Mouse (Mus musculus) ovary, adult 10 weeks (tissue): ENCODE data around the gene Cldn4. TPM values are rescaled to one million over a fixed set of nuclear protein-coding genes. Genes with fewer than 3 reads are reported as not detected.

ENCODE experiments used
- polyA plus RNA-seq: library from polyadenylated mRNA; stranded (reverse); fragments of 350-450 nt; fragmentation: Illumina TruSeq; extraction: RNeasy Lipid Tissue Mini Kit (QIAGEN cat#74804); gene quantifications from one replicate; pipeline ENCODE4 v1.2.3, GENCODE M21; 2014

The Cldn4 gene
- not detected for polyA plus RNA-seq

DNA sequence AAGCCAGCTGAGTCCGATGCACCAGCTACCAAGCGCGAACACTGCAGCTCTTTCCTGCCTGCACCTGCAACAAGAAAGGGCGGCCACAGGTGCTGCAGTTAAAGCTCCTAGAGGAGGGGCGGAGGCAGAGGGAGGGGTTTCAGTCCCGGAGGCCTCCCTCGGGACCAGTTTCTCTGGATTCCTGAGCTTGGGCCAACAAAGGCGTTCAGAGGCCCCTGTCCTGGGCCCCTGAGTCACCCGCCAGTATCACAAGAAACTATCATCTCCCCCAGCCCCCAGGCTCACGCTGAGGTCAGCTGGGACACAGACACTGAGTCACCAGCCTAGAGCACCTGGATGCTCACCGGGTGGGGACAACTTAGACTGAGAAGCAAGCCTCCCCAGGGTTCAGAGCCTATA lies at the start of gene Cldn4:
TSS of gene Cldn4 (minus strand) at position 78 of the 399 bp plus-strand sequence.

DNA sequence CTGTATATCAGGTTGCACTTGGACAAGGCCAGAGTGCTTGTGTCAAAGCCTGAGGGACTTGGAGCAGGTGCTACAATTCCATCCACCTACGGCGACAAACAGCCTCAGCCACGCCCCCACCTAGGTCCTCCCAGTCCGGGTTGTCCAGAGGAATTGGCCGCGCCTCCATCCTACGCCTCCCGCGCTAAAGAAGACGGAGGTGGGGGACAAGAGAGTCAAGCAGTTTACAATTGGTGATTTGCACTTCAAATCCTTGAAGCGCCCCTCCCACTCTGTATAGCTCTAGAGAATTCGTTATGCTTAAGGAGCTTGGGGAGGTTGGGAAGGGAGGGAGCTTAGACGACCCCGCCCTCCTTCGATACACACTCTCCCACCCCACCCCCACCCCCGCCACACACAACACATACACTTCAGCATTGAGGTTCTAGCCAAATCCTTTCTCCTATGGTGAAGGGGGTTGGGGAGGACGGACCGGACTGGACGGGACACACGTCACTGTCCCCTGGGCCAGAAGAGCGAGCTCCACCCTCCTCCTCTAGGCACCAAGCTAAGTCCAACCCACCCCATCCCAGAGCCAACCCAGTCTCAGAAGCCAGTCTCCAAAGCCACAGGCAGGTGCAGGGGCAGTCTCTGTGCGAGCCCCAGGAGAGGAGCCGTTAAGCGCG lies 39.0 kb upstream of the Cldn4 start, which contains the start of gene Cldn3:
TSS of gene Cldn3 (plus strand) at position 582 of the 665 bp plus-strand sequence.

DNA sequence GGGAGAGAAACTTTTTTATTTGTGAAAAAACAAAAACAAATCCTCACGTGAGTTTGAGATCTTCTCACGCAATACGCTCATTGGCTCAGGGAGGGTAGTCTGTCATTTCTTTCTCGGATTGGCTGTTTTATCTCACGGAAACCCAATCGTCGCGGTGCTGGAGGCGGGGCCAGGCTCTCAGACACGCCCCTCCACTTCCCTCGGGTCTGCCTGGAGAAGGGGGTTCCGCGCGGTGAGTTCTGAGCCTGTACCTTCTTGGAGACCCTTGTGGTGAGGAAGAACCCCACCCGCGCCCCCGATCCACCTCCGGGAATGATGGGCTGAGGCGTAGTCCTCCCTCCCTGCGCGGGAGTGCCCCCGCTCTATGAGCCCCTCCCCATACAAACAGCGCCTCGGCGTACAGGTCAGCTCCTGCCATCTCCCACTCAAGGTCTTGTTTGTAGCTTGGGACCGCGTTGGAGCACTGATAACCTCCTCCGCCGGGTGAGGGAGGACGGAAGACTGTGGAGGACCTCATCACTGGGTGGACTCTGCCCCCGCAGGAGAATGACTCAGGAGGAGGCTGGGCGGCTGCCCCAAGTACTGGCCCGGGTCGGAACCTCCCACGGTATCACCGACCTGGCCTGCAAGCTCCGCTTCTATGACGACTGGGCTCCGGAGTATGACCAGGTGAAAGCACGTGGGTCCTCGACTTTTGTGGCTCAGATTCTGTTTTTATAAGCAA lies 14.4 kb downstream of the Cldn4 start, which contains the start of gene Mettl27:
TSS of gene Mettl27 (plus strand) at position 190 of the 724 bp plus-strand sequence.

DNA sequence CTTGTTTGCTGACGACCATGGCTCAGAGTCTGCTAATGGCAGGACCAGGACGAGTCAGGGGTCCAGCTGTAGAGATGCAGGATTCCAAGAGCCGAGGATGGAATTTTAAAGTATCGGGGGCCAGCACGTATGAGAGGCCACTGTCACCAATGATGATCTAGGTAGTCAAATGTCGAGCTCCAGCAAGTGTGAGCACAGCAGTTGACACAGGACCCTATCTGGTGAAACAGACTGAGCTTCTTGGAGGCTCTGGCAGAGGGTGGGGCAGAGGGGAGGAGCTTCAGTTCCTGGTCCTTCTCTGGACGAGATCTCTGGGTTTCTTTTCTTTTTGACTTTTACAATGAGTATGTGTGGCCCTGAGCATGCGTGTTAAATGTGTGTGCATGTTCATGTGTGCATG lies 31.4 kb downstream of the Cldn4 start, which contains the start of gene Cldn13:
TSS of gene Cldn13 (minus strand) at position 216 of the 400 bp plus-strand sequence.

DNA sequence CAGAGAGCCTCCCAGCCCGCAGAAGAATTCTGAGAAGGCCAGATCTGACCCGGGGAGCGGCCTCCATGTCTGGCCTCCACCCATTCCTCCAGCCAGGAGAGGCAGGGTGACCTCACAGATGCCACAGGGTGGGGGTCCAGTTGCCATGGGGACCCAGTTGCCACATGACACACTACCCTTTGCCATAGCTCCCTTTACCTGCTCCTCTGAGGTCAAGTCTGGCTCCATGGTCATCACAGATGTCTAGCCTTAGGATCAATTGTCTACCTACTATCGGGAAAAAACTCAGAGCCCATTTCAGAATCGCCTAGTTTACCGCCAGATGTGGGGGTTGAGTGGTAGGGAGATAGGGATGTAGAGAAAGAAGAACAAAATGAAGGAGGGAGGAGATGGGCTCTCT lies 40.1 kb downstream of the Cldn4 start, which contains the start of gene Tmem270:
TSS of gene Tmem270 (minus strand) at position 101 of the 400 bp plus-strand sequence.

Other genes with a start within 250 kb of the Cldn4 start
- 3.2 TPM for gene Eln, start 199.6 kb downstream of the Cldn4 start, polyA plus RNA-seq
- gene Tmem270, start 40.2 kb downstream of the Cldn4 start, polyA plus RNA-seq, result not detected
- gene Cldn13, start 31.4 kb downstream of the Cldn4 start, polyA plus RNA-seq, result not detected
- gene Mettl27, start 14.6 kb downstream of the Cldn4 start, polyA plus RNA-seq, result 10.4 TPM
- not detected for gene Cldn3, start 39.3 kb upstream of the Cldn4 start, polyA plus RNA-seq
- 2.2 TPM for gene Abhd11, start 62.2 kb upstream of the Cldn4 start, polyA plus RNA-seq
- not detected for gene Stx1a, start 76.5 kb upstream of the Cldn4 start, polyA plus RNA-seq
- 8.9 TPM for gene Dnajc30, start 117.3 kb upstream of the Cldn4 start, polyA plus RNA-seq
- 10.2 TPM for gene Bud23, start 118.0 kb upstream of the Cldn4 start, polyA plus RNA-seq
- gene Vps37d, start 131.3 kb upstream of the Cldn4 start, polyA plus RNA-seq, result 0.31 TPM
- 0.60 TPM for gene Mlxipl, start 143.0 kb upstream of the Cldn4 start, polyA plus RNA-seq
- gene Tbl2, start 202.7 kb upstream of the Cldn4 start, polyA plus RNA-seq, result 8.5 TPM
- 11.5 TPM for gene Bcl7b, start 221.3 kb upstream of the Cldn4 start, polyA plus RNA-seq
- 77.9 TPM for gene Baz1b, start 240.3 kb upstream of the Cldn4 start, polyA plus RNA-seq